Mouse (Mus musculus) erythroblast, embryonic 14.5 days (primary cell): ENCODE data around the gene Papln. TPM values are rescaled to one million over a fixed set of nuclear protein-coding genes. Genes with fewer than 3 reads are reported as not detected.

Source experiments
- H3K27me3 ChIP-seq: 2 replicates; pipeline ENCODE4 v1.6.1; 2012; ENCODE audit warnings: inconsistent platforms; ENCODE audit not compliant: control insufficient read depth
- H3K36me3 ChIP-seq: 2 replicates; pipeline ENCODE4 v1.6.1; 2012; ENCODE audit warnings: mild to moderate bottlenecking, inconsistent platforms; ENCODE audit not compliant: control insufficient read depth
- H3K4me1 ChIP-seq: 2 replicates; pipeline ENCODE4 v1.6.1; 2012; ENCODE audit warnings: inconsistent platforms; ENCODE audit not compliant: control insufficient read depth
- H3K4me3 ChIP-seq: replicated peaks from 2 replicates; pipeline ENCODE3; 2012; ENCODE audit warnings: moderate library complexity, mild to moderate bottlenecking, inconsistent platforms
- H3K9me3 ChIP-seq: 2 replicates; pipeline ENCODE4 v1.6.1; 2012; ENCODE audit warnings: low read length, inconsistent platforms, mixed read lengths; ENCODE audit not compliant: control insufficient read depth
- GATA1 ChIP-seq: IDR thresholded peaks from 2 replicates; pipeline ENCODE4 v1.6.1; 2012; ENCODE audit warnings: low read length, inconsistent platforms, mixed read lengths
- TAL1 ChIP-seq: IDR thresholded peaks from 3 replicates; pipeline ENCODE4 v1.6.1; 2012; ENCODE audit warnings: low read length, inconsistent platforms, mixed read lengths
- polyA plus RNA-seq: library from polyadenylated mRNA; stranded (reverse); fragments of >175 nt; gene quantifications from 2 replicates; pipeline ENCODE4 v1.2.3, GENCODE M21; 2012

Papln gene
- polyA plus RNA-seq, 1 experiment = not detected

DNA sequence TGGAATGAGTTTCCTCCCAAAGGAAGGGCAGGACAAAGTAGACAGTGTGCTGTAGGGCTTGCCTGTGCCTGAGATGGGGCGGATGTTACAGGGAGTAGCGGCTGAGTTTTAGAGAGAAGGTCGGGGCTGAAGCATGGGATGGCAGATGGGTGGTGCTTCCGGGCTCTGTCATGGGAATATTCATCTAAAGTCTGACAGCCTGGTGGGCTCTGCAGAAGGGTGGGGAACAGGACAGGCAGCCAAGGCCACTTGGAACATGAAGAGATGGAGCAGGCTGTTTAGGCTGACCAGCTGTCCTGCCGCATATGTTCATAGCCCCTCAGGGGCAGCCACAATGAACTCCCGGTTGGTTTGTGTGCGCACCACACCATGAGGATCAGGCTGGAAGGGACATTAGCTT, 17.8 kb downstream of the Papln start:
- Histone ChIP-seq H3K4me1 (no peaks in the 10 kb centered on the region), H3K9me3 (no peaks in the 10 kb centered on the region), H3K4me3 (no peak overlapping the region), H3K27me3 (no peaks in the 10 kb centered on the region), H3K36me3 (no peaks in the 10 kb centered on the region; the same call in 1 of the 2 replicates)
- TF ChIP-seq GATA1 (no peak), TAL1 (no peak)

GRCm38 (mm10) chr12:83781640-83782278, 18.3 kb downstream of the Papln start:
- Histone ChIP-seq H3K4me1 (no peaks in the 10 kb centered on the region), H3K9me3 (no peaks in the 10 kb centered on the region), H3K36me3 (no peaks in the 10 kb centered on the region; the same call in 1 of the 2 replicates), H3K27me3 (no peaks in the 10 kb centered on the region), H3K4me3 (no peak overlapping the region)
- TF ChIP-seq TAL1 (no peak), GATA1 (no peak)

DNA sequence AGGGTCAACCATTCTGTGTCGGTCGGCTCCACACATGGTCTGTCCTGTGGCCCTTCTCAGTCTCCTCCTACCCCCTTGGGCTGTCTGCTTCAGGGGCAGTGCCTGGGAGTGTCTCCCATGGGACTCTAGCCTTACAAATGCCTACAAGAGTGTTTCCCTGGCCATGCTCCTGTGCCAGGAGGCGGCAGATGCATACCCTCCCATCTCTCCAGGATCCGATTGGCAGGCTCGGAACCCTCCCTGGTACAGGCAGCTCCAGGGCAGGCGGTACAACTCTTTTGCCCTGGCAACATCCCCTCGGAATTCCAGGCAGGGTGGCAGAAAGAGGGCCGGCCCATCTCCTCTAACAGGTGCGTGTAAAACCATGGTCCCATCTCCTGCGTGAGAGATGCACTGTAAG, 19.2 kb downstream of the Papln start:
- no peaks in the 10 kb centered on the region for H3K27me3 ChIP-seq
- no peaks in the 10 kb centered on the region for H3K4me1 ChIP-seq
- no peaks in the 10 kb centered on the region for H3K9me3 ChIP-seq
- H3K36me3 ChIP-seq = no peaks in the 10 kb centered on the region
- H3K4me3 ChIP-seq = no peak overlapping the region
- TF ChIP-seq GATA1 (no peak), TAL1 (no peak)

- Histone ChIP-seq H3K36me3 (no peaks in the 10 kb centered on the region), H3K4me3 (no peak overlapping the region), H3K4me1 (no peaks in the 10 kb centered on the region), H3K27me3 (no peaks in the 10 kb centered on the region), H3K9me3 (no peaks in the 10 kb centered on the region)
- TF ChIP-seq GATA1 (no peak), TAL1 (no peak)
Observed at GRCm38 (mm10) chr12:83785305-83785704, 21.9 kb downstream of the Papln start.

GRCm38 (mm10) chr12:83789051-83789780, 25.8 kb downstream of the Papln start:
- Histone ChIP-seq H3K4me1 (no peaks in the 10 kb centered on the region), H3K36me3 (peaks cover 14% of the 10 kb centered on the region), H3K9me3 (no peaks in the 10 kb centered on the region), H3K27me3 (no peaks in the 10 kb centered on the region), H3K4me3 (no peak overlapping the region)
- TF ChIP-seq TAL1 (no peak), GATA1 (no peak)

DNA sequence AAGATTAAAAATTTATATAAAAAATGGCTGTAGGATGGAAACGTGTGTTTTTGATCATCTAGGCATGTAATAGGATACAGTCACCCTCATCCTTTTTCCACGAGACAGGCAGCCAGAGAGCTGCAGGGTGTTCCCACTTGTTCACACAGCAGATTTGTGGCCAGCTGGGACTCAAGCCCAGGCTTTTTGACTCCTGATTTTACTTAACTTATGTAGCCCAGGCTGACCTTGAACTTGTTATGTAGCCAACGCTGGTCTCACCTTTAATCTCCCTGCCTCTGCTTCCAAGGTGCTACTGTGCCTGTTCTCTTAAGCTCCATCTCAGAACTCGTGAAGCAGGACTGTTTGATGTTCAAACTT, 26.3 kb downstream of the Papln start:
- H3K4me3 ChIP-seq = no peak overlapping the region
- no peak for TF ChIP-seq TAL1
- no peak for TF ChIP-seq GATA1
- peaks cover 14% of the 10 kb centered on the region for H3K36me3 ChIP-seq
- no peaks in the 10 kb centered on the region for H3K4me1 ChIP-seq
- no peaks in the 10 kb centered on the region for H3K27me3 ChIP-seq
- H3K9me3 ChIP-seq = no peaks in the 10 kb centered on the region

DNA sequence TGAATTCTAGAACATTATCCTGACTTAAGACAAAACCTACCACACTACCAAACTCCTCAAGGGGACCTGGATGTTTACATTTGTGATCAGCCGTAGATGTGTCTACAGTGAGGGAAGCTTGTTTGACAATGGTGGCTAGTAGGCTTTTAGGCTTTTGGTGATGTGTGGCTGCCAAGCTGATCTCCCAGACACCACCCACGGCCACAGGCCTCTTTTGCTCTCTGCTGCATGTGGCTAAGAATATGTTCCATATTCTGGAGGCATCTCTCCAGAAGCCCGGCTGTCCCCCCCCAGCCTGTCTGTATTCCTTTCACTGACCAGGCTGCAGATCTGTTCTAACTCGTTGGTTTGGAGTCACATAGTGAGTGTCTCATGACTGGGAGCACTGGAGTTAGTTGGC, 27.3 kb downstream of the Papln start:
- TF ChIP-seq TAL1 (no peak), GATA1 (no peak)
- Histone ChIP-seq H3K27me3 (no peaks in the 10 kb centered on the region), H3K4me1 (no peaks in the 10 kb centered on the region)

GRCm38 (mm10) chr12:83791737-83792136, 28.3 kb downstream of the Papln start:
- Histone ChIP-seq H3K27me3 (no peaks in the 10 kb centered on the region), H3K4me1 (no peaks in the 10 kb centered on the region), H3K36me3 (peaks cover 29% of the 10 kb centered on the region), H3K9me3 (no peaks in the 10 kb centered on the region), H3K4me3 (no peak overlapping the region)
- TF ChIP-seq GATA1 = no peak
- TF ChIP-seq TAL1 = no peak

More for the DNA sequence above, 27.3 kb downstream of the Papln start:
- Histone ChIP-seq H3K4me3 (no peak overlapping the region), H3K9me3 (no peaks in the 10 kb centered on the region), H3K36me3 (peaks cover 22% of the 10 kb centered on the region)

DNA sequence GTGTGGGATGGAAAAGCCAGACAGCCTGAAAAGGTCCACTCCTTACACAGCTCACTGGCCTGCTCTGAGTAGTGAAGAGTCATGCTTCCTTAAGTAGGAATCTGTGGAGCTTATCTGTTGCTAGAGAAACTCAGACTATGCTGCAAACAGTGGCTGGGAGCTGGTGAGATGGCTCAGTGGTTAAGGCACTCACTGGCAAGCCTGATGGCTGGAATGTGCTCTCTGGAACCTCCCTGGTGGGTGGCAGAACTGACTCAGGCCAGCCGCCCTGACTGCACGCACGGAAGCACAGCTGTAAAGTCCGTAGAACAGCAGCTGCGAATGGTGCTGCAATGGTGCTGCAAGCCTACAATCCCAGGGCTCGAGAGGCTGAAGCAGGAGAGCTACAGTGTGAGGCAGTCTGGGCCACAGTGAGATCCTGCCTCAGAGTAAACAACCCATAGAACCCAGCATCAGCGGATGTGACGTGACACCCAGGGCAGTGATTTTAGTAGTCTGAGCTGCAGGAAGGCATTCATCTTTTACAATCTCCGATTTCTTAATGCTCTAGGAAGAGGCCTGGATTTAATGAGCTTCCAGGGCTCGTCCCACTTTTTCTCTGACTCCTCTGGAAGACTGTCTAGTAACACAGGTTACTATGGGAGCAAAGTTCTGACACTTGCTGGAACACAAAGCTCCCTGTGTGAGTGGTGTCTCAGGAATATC, 29.4 kb downstream of the Papln start:
- Histone ChIP-seq H3K4me3 (no peak overlapping the region), H3K4me1 (no peaks in the 10 kb centered on the region), H3K27me3 (no peaks in the 10 kb centered on the region), H3K9me3 (no peaks in the 10 kb centered on the region), H3K36me3 (peaks cover 34% of the 10 kb centered on the region)
- no peak for TF ChIP-seq TAL1
- no peak for TF ChIP-seq GATA1
